Mouse (Mus musculus) embryonic facial prominence, embryonic 11.5 days (tissue): ENCODE measurements at regions not wholly inside any gene's neighbourhood (a gene's known extent, or its start where the extent isn't known, plus 50 kb on each side); places are given as distances from the start of the nearest gene placed in this dataset.
A peak's percentile ranks its signal among the peaks of the same experiment; 100 is the strongest.

Source experiments
- ATAC-seq: fragments of 200-750 bp; cut with Nextera tagmentation; replicated peaks from 2 replicates; pipeline ENCODE4 v1.8.0; 2017; ENCODE audit warnings: low read depth; ENCODE audit not compliant: insufficient number of reproducible peaks, low FRiP score, low TSS enrichment
- DNase-seq: peaks from one replicate; pipeline ENCODE4 v3.0.0-alpha.2; 2015; ENCODE audit warnings: low spot score
- H3K27ac ChIP-seq: fragments of 300-500 bp; sonication (generic); replicated peaks from 2 replicates; pipeline ENCODE4 v1.5.1; 2014; ENCODE audit warnings: mild to moderate bottlenecking, low read depth, low read length, control low read depth
- H3K27me3 ChIP-seq: fragments of 300-500 bp; sonication (generic); 2 replicates; pipeline ENCODE4 v1.6.1; 2014; ENCODE audit warnings: mild to moderate bottlenecking, low read length, moderate library complexity, mixed read lengths; ENCODE audit not compliant: control insufficient read depth, insufficient read depth
- H3K36me3 ChIP-seq: fragments of 300-500 bp; sonication (generic); replicated peaks from 2 replicates; pipeline ENCODE4 v1.6.1; 2014; ENCODE audit warnings: low read depth, mild to moderate bottlenecking, low read length, moderate library complexity, mixed read lengths; ENCODE audit not compliant: control insufficient read depth, insufficient read depth
- H3K4me1 ChIP-seq: fragments of 300-500 bp; sonication (generic); 2 replicates; pipeline ENCODE4 v1.6.1; 2014; ENCODE audit warnings: low read length, mixed read lengths; ENCODE audit not compliant: control insufficient read depth, insufficient read depth
- H3K4me2 ChIP-seq: fragments of 300-500 bp; sonication (generic); 2 replicates; pipeline ENCODE4 v1.6.1; 2014; ENCODE audit warnings: low read depth, mild to moderate bottlenecking, control low read depth, low read length, moderate library complexity
- H3K4me3 ChIP-seq: fragments of 300-500 bp; sonication (generic); 2 replicates; pipeline ENCODE4 v1.5.1; 2014; ENCODE audit warnings: low read depth, low read length, control low read depth
- H3K9ac ChIP-seq: fragments of 300-500 bp; sonication (generic); replicated peaks from 2 replicates; pipeline ENCODE4 v1.6.1; 2014; ENCODE audit warnings: mild to moderate bottlenecking, control low read depth, low read length
- H3K9me3 ChIP-seq: fragments of 300-500 bp; sonication (generic); replicated peaks from 2 replicates; pipeline ENCODE4 v1.6.1; 2016; ENCODE audit warnings: mild to moderate bottlenecking, low read length, inconsistent platforms, mixed read lengths; ENCODE audit not compliant: control insufficient read depth
- WGBS: fragments of 180-500 bp; shearing (Covaris S2); extraction: QIAGEN DNeasy Blood & Tissue Kit; methylation state at CpG from one replicate; pipeline ENCODE4 v1.1.7; 2014; 5-methylcytosine and 5-hydroxymethylcytosine counted together

DNA sequence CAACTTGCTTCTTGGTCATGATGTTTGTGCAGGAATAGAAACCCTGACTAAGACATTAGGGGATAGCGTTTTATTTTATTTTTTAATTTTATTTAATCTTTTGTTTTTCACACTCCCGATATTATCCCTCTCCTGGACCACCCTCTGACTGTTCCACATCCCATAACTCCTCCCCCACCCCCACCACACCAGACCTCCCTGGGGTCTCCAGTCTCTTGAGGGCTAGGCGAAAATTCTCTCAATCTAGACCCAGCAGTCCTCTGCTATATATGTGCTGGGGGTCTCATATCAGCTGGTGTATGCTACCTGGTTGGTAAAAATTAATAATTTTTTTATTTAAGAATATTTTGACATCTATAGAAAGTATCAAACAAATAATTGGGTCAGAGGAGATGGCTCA is 898.9 kb upstream of the Gcfc2 start:
- 87% methylated on average over 3 of the region's 3 CpGs for WGBS
- 0 out of 2 replicates have a peak, but pooled peaks have one; percentile 52 for ATAC-seq

More for the DNA sequence above, 898.9 kb upstream of the Gcfc2 start:
- Histone ChIP-seq H3K4me2 (no peak overlapping the region), H3K27ac (no peak overlapping the region), H3K36me3 (no peaks in the 10 kb centered on the region), H3K4me1 (no peaks in the 10 kb centered on the region), H3K4me3 (no peak overlapping the region), H3K9me3 (no peaks in the 10 kb centered on the region), H3K27me3 (no peaks in the 10 kb centered on the region), H3K9ac (no peak overlapping the region)
- no peak for DNase-seq
